Mouse (Mus musculus) olfactory bulb, adult 2 months (tissue): ENCODE measurements around the gene Nav3.

ENCODE experiments used
- CTCF ChIP-seq: fragments of 200-500 bp; IDR thresholded peaks from 2 replicates; pipeline ENCODE4 v1.5.1; 2012; ENCODE audit warnings: low read depth, mild to moderate bottlenecking, low read length, moderate library complexity; ENCODE audit not compliant: insufficient read depth
- POLR2A ChIP-seq: fragments of 200-500 bp; IDR thresholded peaks from 2 replicates; pipeline ENCODE4 v1.6.1; 2012; ENCODE audit warnings: mild to moderate bottlenecking, low read depth, low read length, moderate library complexity; ENCODE audit not compliant: insufficient read depth

- TF ChIP-seq CTCF (no peak), POLR2A (no peak)
These were observed 28.8 kb upstream of the Nav3 start for GRCm38 (mm10) chr10:110484822-110485221.
